Mouse (Mus musculus) fat pad, adult 2 months (tissue): ENCODE data around the gene Dock9.

Experiments
- DNase-seq: peaks from one replicate; pipeline ENCODE4 v3.0.0-alpha.2; 2011; ENCODE audit warnings: low read depth, low spot score; ENCODE audit errors: extremely low read depth

Dock9 gene

DNA sequence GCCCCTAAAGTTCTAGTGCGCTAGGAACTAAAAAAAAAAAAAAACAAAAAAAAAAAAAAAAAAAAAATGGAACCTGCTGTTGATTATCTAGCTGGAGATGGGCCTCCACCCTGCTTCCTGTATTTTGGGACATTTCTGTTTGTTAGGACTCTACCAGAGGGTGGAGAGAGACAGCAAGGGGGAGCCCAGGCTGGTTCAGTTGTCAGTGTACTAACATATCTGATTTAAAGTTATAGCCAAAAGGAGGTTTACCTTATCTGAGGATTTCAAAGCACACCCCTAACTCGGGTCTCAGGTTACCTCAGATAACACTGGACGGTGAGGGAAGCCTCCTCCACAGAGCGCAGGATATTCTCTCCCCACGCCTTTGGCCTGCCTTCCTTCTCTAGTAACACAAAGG lies 4.0 kb downstream of the Dock9 start:
- DNase-seq = no peak

DNA sequence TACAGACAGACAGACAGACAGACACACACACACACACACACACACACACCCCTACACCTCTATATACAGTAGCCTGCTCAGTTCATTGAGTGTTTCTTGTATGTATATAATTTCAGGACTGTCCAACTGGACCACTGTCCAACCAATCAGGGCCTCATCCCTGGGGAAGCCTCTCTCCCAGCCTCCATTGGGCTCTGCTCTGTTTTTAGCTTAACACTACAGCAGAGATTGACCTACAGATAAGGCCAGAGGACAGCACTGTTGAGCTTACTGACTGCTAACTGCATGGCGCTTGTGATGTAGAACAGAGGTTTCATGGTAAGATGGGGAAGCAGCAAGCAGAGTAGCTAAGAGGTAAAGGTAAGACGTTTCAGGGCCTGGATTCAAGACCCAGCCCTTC lies 5.7 kb downstream of the Dock9 start:
- no peak for DNase-seq

DNA sequence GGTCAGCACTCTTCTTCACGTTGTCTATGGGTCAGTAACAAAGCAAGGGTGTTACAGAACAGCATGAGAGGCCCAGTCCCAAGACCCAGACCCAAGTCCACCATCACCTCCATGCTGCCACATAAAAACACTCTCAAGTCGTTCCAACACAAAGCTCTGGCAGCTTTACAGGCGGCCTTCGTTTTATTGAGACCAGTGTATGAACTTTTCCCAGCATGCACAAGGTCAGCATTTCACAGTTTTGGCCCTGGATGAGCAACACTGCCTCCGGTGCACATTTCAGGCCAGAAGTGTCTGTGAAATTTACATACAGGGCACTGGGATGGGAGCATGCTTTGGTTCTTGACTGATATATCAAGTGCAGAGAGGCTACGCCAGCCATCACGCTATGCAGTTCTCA lies 6.5 kb downstream of the Dock9 start:
- DNase-seq = no peak

DNA sequence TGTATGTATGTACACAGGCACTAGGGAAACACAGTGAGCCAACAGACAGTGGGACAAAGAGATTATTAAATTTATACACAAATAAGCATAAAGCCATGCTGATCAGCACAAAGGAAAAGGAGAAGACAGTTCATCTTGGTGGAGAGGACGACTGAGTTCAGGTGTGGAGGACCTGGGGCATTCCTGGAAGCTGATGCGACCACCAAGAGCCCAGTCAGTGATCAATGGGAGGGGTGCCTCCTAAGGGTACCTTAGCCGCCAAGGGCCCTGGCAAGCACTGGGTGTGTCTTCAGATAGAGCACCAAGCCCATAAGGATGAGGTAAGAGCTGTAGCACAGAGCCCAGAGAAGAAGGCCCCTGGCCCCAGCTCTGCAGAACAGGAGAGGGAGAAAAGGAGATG lies 8.4 kb downstream of the Dock9 start:
- DNase-seq = no peak

DNA sequence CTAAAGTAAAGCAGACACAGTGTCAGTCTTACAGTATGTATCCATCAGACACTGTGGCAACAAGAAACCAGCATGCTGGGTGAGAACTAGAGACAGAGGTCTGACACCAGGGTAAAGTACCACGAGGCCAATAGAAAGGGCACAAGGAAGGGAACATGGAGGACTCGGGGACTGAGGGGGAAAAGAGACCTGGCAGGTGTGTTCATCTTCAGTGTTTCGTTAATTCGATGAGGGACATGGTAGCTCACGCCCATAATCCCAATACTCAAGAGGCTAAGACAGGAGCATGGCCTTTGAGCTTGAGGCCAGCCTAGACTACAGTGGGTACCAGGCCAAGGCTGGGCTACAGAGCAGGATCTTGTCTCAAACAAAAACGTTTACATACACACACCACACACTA lies 9.2 kb downstream of the Dock9 start:
- DNase-seq = no peak

DNA sequence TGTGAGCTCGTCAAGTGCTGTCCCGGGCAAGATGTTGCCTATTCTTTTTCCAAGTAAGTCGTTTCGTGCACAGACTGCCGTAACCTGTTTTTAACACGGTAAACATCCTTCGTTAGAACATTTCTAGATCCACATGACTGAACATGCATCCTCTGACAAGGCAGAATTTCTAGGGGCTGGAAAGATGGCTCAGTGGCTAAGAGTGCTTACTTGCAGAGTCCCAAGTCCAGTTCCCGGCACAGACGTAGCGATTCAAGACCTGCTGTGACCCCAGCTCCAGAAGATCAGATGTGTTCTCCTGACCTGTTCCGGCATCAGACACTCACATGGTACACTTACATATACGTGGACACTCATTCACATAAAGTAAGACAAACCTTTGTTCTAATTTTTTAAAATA lies 10.2 kb downstream of the Dock9 start:
- DNase-seq = no peak

DNA sequence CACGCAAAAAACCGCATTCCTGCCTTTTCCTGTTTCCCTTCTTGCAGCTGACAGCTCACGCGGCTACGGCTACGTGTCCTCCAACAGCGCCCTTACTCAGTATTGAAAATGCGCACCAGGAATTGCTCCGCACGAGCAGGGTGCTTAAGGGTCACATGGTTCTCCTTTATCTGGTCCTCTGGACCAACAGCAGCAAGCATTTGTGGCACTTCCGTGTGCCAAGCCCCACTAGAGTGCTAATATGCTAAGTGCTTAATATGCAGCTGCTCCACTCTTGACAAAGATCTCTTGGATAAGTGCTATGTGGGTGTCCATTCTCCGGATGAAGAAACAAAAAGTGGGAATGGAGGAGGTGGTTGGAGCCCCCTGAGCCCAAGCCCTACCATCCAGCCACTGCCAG lies 10.7 kb downstream of the Dock9 start:
- no peak for DNase-seq

DNA sequence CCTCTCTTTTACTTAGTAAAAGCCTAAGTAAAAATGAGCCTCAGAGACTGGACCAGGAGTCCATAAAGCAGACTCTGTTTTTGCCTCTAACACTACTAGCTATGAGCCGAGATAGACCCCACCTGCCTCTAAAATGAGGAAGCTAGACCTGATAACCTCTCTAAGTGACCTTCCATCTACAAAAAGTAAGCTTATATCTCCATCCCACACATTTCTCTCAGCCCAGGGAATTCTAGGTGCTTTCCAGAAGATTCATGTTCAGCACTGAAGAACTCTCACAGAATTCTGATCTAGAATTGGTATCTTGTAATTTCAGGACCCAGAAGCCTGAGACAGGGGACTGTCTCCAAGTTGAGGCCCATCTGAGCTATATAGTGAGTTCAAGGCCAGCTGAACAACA lies 12.2 kb downstream of the Dock9 start:
- no peak for DNase-seq

DNA sequence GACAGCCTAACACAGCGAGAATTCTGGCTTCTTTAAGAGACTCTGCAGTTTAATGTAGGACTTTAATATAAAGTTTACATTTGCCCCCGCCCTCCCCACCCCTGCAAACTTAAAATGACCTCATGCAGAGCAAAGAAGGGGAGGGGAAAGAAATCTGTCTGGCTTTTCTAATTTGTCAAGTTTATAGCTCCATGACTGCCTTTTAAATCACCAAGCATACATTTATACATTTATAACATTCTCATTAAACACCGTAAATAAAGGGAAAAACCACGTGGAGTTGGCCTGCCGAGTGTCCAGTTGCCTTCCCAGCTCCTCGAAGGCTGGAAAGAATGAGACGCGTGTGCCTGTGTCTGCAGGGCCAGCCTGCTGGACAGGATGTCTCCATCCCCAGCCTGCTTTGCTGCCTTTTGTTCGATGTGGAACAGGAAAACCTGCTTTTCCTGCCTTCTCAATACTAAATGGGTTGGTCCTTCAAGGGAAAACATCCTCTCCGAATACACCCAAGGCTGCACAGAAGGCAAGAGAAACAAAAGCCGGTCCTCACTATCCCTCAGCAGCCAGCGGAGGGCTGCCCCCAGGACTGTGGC lies 16.6 kb downstream of the Dock9 start:
- no peak for DNase-seq

DNA sequence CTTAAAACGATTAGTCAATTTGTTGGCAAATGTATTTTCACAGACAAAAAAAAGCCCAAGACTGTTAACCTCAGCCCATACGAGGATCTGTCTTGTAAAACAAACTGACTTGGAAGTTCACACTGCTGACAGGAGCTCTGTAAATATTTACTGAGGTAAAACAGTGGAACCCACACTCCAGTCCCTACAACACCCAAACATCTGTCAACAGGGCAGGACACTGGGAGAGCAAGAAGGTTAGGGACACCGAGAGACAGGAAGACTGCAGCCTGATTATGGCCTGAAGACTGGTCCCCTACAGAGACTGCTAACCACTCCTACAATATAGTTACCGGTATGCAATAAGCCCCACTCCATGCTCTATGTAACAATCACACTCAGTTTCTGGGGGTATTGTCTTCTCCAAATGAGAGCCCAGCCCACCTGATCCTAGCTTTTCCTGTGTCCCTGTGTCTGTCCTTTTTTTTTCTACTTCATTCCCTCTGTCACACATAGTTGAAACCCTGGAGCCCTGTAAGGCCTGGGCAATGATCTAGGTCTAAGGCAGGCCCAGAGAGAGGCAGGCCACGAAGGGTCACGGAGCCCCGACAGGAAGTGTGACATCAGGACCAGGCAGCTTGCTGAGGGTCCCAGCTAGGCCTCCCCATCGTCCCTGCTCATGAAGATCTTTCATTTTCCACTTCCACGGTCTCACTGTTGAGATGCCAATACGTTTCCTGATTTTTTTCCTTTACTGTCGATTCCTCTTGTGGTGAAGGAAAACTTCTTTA lies 17.3 kb downstream of the Dock9 start:
- no peak for DNase-seq

DNA sequence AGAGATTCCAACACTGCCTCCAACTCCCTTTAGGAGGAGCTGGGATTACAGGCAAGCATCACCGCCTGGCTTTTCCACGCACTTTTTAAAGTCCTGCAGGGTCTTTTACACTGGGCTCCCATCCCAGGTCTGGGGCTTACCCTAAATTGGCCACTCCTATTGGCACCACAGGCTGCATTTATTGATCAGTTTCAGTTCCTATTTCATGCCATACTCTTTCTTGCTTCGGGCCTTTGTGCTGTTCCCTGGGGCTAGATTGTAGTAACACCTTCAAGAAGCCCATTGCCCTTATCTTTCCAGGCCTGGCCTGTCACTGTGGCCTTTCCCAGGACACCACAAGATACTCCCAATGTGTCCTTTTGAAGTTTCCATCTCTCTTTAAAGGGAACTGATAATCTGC lies 18.0 kb downstream of the Dock9 start:
- no peak for DNase-seq

DNA sequence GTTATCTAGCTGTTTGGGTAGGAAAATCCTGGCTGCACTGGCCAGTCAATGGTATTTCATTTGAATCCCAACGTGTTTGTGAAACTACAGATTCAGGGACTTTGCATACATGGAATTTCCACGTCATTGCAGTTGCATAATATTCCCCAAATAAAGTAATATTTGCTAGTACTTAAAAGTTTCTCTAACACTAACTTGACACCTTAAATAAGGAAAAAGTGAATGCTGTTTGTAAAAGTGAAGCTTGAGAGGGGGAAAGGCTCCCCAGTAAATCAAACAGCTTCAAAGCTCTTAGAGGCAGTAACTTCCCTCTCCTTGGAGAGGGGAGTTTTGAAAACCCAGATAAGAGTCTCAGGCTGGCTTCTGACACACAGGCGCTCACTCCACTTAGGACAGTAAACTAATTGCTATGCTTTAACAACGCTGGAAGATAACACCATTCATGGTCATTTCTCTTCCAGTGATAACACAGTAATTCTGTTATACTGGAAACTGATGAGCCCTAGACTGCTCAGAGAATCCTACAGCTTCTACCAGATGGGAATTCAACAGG lies 20.3 kb downstream of the Dock9 start:
- no peak for DNase-seq

DNA sequence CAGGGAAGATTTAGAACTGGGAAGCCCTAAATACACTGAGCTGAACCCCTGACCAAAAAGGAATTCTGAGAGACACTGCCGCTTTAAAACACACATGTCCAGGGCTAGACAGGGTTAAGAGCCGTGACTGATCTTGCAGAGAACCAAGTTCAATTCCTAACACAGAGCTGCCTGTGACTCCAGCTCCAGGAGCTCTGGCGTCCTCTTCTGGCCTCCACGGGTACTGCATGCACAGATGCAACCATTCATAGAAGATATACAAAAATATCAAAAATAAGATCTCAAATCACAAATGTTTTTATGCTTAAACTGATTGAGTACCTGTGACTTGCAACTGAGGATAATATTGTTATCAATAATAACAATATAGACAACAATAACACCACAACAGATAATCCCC lies 20.9 kb downstream of the Dock9 start:
- DNase-seq = no peak

DNA sequence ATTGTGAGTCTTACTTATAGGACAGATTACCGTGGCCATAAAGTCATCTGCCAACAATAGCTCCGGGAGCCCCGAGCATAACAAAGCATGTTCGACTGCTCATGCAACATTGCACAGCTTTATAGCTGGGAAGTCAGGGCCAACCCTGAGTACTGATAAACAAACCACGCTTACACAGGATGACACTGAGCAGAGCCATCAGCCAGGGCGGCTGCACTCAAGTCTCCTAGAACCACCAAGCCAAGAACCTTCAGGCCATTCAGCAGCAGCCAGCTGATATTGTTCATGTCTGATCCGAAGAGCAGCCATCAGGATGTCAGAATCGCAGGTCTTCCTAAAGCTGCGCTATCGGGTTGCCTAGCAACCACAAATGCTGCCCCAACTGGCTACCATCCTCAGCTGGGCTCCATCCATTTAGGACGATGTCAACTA lies 35.6 kb downstream of the Dock9 start:
- DNase-seq = peak; percentile 77

DNA sequence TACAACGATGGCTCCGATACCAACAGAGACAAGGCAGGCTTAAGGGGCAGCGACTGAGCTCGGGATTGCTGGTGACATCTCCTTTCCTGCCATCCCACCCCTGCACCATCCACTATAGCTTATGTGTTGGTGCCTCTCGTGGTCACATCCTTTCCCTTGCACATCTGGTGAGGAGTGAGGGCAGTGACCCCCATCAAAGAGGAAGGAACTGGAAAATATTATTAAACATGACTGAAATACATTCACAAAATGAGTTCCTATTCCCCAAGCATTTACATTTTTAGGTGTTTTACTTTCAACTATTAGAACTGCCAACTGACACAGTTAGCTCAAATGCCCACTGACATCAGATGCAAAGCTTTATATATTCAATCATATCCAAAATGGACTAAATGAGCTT lies 37.2 kb downstream of the Dock9 start:
- DNase-seq = no peak

DNA sequence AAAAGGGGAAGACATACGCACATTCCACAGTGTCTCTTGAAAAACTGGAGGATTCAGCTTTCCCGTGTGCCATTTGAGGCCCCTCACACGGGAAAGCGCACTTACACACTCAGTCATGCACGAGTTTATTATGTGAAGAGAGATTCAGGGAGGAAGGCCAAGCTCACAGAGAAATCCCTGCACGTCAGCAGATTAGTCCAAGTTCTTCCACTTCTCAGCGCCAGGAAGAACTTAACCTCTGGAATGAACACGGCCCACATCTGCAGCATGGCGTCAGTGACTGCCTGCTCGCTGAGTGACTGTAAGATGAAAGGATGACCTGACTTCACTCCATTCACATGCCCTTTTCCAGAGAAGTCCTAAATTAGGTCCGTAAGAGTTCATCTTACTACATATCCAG lies 43.5 kb downstream of the Dock9 start:
- DNase-seq = no peak

DNA sequence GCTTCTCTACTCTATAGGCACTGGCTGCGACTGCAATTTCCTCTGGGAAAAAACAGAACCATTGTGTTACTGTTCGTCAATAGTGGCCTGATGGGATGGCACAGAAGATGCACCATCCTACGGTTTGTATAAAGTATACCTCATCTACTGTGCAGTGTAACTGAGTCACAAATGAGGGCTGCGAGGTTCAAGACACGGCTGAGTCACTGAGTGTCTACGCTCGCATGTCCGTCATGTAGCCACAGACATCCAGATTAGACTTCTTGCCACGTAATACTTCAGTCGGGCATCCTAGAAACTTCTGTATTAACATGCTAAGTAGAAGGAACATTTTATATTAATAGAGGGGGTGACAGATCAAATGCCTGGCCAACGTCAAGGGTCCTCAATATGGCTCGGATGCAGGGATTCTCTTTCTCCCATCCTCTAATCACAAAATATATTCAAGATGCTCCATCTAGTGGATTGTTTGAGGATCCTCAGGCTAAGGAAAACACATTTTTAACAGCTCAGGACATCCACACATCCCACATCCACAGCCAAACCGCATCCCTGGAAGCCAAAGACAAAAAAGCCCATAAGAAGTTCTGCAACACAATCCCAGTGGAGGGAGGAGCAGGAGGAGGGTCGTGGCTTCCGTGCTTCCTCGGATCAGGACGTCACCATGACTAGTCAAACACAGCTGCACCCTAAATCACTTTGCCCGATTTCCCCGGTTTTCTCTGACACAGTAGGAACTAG lies 44.8 kb downstream of the Dock9 start:
- no peak for DNase-seq

DNA sequence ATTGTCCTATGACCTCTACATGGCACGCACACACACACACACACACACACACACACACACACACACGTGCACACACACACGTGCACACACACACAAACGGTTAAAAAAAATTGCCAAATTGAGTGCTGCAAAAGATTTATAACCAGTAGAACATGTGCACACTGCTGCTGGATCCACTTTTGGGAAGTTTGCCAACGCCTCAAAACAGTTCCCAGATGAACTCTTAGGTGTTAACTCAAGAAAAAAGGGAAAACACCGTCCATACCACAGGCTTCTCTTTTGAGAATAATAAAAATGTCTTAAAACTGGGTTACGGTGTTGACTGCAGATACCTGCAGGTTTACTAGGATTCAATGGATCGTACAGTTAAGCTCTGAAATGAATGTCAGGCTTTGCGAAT lies 48.0 kb downstream of the Dock9 start:
- DNase-seq = no peak

DNA sequence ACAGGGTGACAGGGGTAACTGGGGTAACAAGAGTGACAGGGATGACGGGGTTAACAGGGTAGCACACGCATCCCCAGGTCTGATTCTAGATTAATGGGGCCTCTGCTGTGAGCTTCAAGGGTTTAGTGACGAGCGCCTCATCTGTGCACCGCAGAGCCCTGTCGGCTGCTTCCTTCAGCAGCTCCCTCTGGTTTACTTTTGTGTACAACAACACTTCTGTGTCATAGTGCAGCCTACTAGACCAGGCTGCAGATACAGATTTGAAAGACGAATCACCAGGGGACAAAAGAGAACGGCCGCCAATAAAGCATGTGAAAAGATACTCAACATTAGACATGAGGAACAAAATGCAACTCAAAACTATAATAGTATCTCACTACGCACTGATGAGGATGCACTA lies 48.6 kb downstream of the Dock9 start:
- DNase-seq = no peak

DNA sequence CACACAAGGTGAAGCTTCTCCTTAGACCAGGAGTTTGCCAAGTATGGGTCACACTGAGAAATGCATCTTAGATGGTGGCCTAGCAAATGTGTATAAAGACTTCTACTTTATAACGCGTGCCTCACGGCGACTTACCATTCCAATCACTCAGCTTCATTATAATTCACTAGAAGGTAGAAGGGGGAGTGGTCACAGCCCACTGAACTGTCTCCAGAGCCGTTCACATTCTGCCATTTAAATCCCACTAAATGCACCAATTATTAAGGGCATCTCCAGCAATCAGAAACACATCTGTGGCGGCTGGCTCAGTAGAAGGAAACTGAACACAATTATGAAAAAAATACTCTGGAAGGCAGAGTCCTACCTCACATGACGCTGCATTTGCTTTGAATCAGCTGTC lies 50.3 kb downstream of the Dock9 start:
- no peak for DNase-seq

DNA sequence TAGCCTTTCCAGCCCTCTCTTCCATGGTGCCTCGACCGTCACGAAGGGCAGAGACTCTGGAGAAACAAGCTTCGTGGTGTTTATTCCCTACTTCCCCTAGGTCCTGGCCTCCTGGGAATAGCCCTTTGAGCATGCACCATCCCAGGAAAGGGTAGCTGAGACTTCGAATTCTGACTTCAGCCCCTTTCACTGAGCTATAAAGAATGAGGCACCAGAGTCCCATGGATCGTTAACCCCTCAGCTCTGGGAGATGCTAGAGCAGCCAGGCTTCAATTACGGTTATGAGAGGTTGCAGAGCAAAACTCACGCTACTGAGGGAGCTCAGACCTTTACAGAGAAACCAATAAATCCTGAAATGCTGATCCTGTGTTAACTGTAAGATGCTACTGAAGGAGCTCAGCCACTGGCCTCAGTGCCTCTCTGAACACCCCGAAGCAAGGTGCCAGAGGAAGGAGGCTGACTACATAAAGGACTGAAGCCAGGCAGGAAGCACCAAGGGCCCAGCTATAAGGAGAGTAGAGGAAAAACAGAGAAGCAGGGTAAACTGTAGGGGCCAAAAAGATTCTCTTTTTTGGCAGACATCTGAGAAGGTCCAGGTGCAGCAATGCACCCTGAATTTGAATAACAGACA lies 53.7 kb downstream of the Dock9 start:
- DNase-seq = no peak
